ENCODE assay signal across 15 mouse cellular contexts in genomic region chr11:120002634-120003220, GRCm38 (mm10).
DNase-seq lines count a peak whose midpoint lies in the region.
"Had no signal": no experiment of that assay in that cellular context is flagged by ENCODE, and none has a peak within 500 bp of the region (broad histone marks: within the 10 kb centered on the region; RNA-seq: fewer than 3 reads in every experiment).

No protein-coding gene starts in this region.

- peak; percentile 54 for DNase-seq in cerebellum, adult 11-12 months
- no peak for DNase-seq in cerebellum, adult 18-20 months
- DNase-seq in cerebellum, adult 9-10 months, result peak; percentile 54
- DNase-seq in cerebellum, postnatal 14 days, result no peak
- peak; percentile 60 for DNase-seq in cerebellum, adult 9-11 months
- DNase-seq in neural tube, embryonic 10.5 days (ENCODE audit: extremely low spot score, low spot score), result no peak
- DNase-seq: adrenal gland, postnatal 10 days; adrenal gland, postnatal 36 days; B cell, adult 2 months; gastrocnemius, postnatal 25 days; heart, adult 18-20 months; heart, postnatal 10 days; heart, postnatal 36 days; kidney, adult 11 months; kidney, adult 8-10 months had no signal

Comparison
In these comparisons a context has a peak if more than half of its experiments do, and no peak if none do; other contexts are left out.
1. DNase-seq: peak in cerebellum, adult 11-12 months (single experiment), cerebellum, adult 9-10 months (single experiment) and cerebellum, adult 9-11 months (single experiment); none in cerebellum, adult 18-20 months (0 of 2), cerebellum, postnatal 14 days (0 of 2) and neural tube, embryonic 10.5 days (single experiment).